Mouse (Mus musculus) thymus, postnatal 25 days (tissue): ENCODE data around the gene Sgsm3.

Source experiments
- DNase-seq: peaks from one replicate; pipeline ENCODE4 v3.0.0; 2022

The Sgsm3 gene

GRCm38 (mm10) chr15:81027378-81028173 lies 50.0 kb downstream of the Sgsm3 start:
- peak; percentile 79 for DNase-seq

- no peak for DNase-seq
These were observed 53.4 kb downstream of the Sgsm3 start for GRCm38 (mm10) chr15:81030891-81031425.

- DNase-seq = no peak
These were observed 54.0 kb downstream of the Sgsm3 start for GRCm38 (mm10) chr15:81031611-81032010.

- peak; percentile 28 for DNase-seq
These were observed 55.5 kb downstream of the Sgsm3 start for GRCm38 (mm10) chr15:81032941-81033629.

- no peak for DNase-seq
These were observed 56.6 kb downstream of the Sgsm3 start for GRCm38 (mm10) chr15:81034119-81034518.

GRCm38 (mm10) chr15:81035417-81036162 lies 58.0 kb downstream of the Sgsm3 start:
- no peak for DNase-seq

GRCm38 (mm10) chr15:81038419-81038818 lies 60.9 kb downstream of the Sgsm3 start:
- DNase-seq = no peak

- DNase-seq = no peak
These were observed 64.2 kb downstream of the Sgsm3 start for GRCm38 (mm10) chr15:81041767-81042166.

- DNase-seq = peak; percentile 54
These were observed 64.8 kb downstream of the Sgsm3 start for GRCm38 (mm10) chr15:81042276-81042931.

GRCm38 (mm10) chr15:81044446-81044845 lies 66.9 kb downstream of the Sgsm3 start:
- DNase-seq = peak; percentile 80

- peak; percentile 75 for DNase-seq
These were observed 67.8 kb downstream of the Sgsm3 start for GRCm38 (mm10) chr15:81045336-81045735.

GRCm38 (mm10) chr15:81046061-81046460 lies 68.5 kb downstream of the Sgsm3 start:
- peak; percentile 30 for DNase-seq

GRCm38 (mm10) chr15:81047497-81047896 lies 69.9 kb downstream of the Sgsm3 start:
- no peak for DNase-seq

GRCm38 (mm10) chr15:81049401-81050053 lies 72.0 kb downstream of the Sgsm3 start:
- peak; percentile 65 for DNase-seq

GRCm38 (mm10) chr15:81050488-81050887 lies 72.9 kb downstream of the Sgsm3 start:
- DNase-seq = no peak

GRCm38 (mm10) chr15:81052491-81052890 lies 74.9 kb downstream of the Sgsm3 start:
- no peak for DNase-seq

GRCm38 (mm10) chr15:81055488-81055887 lies 77.9 kb downstream of the Sgsm3 start:
- DNase-seq = no peak

- DNase-seq = no peak
These were observed 80.2 kb downstream of the Sgsm3 start for GRCm38 (mm10) chr15:81057736-81058135.

GRCm38 (mm10) chr15:81060975-81061374 lies 83.4 kb downstream of the Sgsm3 start:
- peak; percentile 26 for DNase-seq
